Mouse (Mus musculus) kidney, adult 18-20 months (tissue): ENCODE measurements at regions not wholly inside any gene's neighbourhood (a gene's known extent, or its start where the extent isn't known, plus 50 kb on each side); places are given as distances from the start of the nearest gene placed in this dataset.

Experiments used
- DNase-seq: peaks from one replicate; pipeline ENCODE4 v3.0.0; 2021

DNA sequence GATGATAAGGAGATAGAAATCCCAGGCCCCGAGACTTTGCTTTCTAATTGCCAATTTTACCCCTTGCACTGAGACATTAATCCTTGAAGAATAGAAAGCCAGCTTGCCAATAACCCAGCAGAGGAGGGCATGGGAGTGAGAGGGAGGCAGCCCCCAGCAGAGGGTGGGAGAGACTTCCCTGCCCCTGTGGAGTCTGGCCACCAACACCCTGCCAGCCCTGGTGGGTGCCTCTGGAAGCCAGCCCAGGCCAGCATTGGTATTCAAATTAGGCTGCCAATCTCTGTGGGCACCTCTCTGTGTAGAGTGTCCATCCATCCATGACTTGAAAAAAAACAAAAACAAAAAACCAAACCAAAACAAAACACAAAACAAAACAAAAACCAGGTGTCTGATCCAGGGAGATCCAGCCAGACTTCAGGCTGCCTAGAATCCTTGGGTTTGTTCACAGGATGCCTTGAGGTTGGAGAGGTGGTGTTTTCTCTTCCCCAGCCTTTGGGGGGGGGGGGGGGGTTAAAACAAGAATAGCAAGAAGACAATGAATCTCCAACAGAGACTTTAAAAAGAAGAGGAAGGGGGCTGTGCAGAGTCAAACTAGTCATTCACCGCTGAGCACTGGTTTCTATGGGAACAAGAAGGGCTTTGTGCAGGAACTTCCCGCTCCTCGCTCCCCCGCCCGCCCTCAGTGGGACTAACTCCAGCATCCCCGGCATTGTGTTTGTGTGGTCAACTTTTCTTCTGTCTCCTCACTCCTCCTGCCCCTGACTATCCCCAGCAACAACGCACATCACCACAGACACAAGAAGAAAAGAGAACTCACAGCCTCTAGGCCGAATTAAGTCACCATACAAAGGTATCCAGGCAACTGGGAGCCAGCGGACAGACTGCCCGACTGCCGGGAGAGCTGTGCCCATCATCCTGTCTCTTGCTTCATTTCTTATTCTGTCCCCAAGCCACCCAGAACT is 236.3 kb upstream of the Pabpc6 start:
- DNase-seq: no peak

DNA sequence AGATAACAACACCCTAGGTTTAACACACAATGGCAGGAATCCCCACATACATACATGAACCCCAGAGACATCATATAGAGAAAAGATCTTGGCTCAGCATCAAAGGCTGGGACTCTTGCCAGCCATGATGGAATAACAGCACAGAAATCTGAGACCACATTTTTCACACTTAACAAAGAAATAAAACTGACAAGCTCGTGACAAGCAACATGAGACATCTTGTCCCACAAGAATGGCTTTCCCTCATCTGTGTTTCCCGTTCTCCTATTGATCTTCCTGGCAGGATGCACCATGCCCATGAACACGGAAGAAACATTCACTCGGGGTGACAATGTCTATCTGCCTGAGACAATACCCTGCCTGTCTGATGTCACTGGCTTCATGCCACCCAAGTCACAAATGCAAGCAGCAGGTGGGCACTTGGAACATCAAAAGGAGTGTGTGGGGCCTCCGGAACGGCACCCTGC is 235.0 kb upstream of the Pabpc6 start:
- no peak for DNase-seq

DNA sequence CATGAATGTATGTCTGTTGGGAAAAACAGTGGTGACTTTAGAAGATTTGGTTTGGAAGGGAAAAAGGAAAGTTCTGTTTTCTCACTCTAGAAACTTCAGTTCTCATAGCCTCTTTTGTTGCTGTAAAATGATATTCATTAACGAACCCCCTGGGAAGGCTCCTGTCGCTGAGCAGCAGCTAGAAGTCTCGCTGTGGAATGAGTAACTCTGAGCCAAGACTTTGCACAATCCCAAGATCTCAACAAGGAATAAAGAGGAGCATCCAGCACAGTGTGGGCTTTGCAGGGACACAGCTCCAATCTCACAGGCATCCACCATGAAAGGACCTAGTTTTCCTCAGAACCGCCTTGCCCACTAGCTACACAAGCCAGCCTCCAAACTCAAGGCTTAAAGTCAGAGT is 233.8 kb upstream of the Pabpc6 start:
- no peak for DNase-seq

DNA sequence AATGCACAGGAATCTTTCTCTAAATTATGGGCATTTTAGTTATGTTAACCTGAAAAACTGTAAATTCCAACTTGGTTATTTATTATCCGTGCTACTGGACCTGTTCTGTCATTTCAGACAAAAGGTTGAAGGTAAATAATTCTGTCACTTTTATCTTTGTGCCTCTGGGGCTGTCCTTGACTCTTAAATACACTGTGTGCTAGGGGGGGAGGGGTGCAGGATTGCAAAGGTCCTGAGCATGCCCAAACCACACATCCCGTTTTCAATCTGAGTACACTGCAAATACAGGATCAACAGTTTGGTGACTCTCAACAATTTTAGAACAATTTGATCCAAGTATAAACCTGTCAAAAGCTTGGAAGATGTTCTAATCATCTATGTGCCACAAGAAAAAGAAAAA is 227.4 kb upstream of the Pabpc6 start:
- DNase-seq: no peak

DNA sequence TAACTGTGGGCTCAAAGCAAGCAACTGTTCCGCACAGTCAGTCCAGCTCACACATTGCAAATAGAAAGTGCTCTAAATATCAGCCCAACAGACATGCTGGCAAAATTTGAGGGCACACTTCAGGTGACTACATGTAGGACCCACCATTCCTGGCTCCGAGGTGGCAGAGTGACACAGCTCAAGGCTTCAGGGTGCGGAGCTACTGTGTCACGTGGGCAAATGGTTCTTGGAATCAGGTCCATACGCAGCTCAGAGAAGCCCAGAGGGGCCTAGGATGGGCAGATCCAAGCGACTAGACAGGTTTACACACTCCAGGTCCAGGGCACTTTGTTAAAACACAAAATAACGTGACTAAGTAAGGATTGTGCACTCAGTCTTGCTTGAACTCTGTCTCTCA is 226.2 kb upstream of the Pabpc6 start:
- DNase-seq: peak; percentile 49

DNA sequence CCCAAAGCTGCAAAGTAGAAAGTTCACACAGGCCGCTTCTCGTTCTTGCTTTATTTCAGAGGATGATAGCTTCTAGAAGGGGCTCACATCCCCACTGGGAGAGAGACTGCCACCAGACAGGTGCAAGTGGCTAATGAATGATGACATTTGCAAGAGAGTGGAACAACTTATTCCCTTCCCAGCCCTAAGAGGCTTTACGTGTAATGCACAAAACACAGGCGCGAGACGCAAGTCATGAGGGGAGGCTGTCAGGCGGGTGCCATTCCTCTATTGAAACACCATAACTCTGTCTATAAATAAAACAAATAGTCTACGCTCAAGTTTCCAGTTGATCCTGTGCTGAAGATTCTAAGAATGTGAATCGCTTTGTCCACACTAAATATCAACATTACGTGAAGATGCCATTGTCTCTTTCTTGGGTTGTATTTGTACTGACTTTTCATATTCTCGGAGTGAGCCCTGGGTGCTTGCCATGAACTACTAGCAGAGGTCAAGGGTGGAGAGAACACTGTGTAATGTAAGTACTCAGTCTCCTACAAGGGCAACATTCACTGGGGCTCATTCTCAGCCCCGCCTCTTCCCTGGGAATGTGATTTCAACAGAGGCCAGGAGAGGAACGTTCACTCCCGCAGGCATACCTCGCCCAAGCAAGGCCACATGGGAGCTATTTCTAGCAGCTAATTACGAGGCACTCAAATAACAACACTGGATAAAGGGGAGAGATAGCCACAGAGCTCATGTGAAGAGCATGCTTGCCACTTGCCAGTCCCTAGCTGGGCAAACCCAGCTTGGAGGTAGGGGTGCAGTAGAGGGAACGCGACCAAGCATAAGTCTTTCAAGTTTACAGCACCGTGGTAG is 225.5 kb upstream of the Pabpc6 start:
- DNase-seq: peak; percentile 68

DNA sequence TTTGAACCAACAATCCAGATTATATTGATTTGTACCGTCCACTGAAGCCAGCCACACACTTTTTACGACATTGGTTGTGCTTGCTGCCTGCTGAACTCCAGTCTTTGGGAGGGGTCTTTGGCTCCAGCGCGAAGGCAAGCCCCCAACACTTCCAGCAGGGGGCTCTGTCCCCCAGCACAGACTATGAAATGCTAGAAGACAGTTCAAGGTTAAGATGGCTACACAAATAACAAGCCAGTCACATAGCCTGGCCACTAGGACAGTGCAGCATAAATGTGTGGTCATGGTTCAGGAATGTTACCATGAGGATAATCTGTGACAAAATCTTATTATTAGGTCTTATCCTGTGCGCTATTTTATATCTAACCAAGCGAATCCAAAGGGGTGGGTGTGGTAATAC is 224.4 kb upstream of the Pabpc6 start:
- DNase-seq: peak; percentile 23

DNA sequence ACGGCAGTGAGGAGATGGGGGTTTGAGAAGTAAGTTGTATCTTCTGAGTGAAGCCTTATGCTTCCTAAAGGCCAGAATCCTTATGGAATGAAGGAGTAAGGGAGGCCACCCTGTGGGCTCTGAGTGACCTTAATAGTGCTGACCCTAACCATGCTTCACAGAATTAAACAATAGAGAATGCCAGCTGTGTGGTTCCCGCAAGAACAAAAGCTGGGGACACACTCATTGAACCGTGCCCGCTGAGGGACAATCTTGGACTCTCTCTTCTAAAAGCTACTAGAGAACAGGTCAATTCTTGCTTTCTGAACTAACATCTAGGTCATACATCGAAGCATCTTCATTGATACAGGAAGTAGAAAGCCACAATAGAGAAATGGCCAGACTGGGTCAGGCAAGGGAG is 223.3 kb upstream of the Pabpc6 start:
- DNase-seq: no peak

DNA sequence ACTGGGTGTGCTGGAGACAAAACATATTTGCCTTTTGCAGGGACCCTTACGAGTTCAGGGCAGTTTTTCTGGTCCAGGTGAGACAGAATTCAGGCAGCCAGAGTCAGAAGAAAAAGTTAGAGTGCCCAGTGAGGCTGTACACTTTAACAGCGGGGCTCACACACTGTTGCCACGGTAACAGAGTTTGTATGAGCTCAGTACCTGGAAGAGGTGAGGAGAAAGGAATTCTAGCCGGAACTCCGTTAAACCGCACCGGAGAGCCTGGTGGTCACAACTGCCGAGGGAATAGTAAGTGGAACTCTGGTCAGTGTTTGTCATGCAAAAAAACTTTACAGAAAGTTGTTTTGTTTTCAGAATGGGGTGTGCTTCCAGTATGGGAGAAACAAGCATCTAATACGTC is 222.6 kb upstream of the Pabpc6 start:
- DNase-seq: no peak

DNA sequence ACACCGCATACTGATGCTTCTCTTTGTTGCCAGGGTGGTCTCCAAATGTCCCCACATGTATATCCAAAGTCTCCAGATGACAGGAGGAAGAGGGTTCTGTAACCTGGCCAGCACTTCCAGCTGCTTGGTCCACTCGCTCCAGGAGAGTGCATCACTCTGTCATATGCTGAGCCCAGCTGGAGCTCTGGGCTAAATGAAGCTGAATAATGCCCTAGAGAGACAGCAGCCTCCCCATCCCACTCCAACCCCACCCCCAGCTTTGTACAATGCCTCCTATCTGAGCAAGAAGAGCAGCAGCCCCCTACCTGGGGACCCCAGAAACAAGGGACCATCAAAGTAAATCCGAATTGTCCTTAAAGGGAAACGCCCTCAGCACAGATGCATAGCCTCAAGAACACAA is 219.0 kb upstream of the Pabpc6 start:
- no peak for DNase-seq

DNA sequence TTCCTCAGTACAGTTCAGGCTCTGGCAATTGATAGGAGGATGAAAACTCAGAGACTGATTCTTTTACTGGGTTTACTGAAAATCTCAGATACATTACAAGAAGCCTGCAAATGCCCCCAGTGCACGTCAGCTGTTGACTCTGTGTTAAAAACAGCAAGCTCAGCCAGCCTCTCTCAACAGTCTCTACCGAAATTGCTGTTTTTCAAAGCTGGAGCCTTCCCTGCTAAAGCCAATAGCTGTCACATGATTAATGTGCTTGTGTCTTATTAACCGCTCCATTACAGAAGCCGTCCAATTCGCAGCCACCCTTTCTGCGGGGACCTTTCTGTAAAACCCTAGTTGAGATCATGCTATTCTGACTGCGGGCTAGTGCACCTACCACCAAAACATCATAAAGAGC is 215.6 kb upstream of the Pabpc6 start:
- no peak for DNase-seq

DNA sequence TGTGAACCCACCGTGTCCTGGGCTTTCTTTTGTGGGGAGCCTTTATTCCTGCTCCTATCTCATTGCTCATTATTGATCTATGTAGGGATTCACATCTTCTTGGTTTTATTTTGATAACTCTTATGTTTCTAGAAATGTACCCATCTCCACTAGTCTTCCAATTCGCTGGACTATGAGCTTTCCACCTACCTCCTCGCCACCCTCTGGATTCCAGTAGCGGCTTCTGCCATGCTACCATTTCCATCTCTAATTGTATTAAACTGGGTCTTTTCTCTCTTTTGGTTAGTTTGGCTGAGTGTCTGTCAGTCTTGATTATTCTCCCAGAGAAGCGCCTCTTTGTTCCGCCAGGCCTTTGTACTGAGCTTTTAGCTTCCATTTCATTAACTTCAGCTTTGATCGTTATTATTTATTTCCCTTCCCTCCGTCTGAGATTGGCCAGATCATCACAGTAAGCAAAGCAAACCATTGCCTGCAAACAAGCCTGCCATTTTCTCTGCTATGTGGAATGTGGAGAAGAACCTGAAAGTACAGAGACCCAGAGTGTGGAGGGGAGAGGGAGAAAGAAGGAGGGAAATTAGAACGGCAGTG is 213.2 kb upstream of the Pabpc6 start:
- no peak for DNase-seq

DNA sequence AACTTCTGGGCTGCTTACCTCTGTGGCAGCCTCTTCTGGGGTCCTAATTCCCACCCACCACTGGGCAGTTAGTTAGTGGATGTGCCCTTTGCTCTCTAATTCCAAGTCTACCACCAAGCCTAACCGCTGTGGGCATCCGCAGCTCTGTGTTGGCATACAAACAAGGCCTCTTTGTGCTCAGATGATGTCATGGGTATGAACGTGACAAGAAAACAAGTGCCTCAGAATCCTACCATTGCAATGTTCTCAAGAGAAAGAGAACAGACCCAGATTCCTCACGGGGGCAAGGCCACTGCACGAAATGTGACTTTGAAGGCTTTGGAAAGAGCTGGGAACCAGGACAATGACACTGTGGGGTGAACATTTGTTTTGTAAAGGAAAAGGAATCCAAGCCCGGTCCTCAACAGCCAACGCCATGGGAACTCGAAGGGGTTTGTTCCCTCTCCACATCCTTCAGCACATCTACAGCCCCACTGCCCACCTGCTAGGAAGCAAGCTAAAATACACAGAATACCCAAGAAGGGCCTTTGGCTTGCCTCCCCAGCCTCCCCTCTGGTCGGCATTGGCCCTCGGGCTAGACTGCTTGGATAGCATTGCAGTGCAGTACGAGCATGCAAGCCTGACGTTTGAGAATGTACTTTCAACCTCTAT is 210.2 kb upstream of the Pabpc6 start:
- no peak for DNase-seq

DNA sequence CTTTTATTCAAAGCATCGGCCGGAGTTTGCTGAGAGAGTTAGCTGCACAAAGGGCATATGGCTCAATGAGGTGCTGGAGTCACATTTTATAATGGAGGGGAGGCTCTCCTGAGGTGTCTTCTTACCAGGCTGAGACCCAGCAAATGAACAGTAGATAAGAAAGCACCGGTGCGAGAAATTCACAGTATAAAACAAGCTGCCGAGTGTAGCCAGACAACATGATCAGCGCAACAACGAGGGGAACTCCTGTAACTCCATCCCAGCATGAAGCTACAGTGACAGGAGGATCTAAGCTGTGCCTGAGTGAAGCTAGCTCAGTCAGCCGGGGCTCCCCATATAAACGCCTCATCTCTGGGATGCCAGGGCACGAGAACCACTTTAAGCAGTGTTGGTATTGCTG is 204.2 kb upstream of the Pabpc6 start:
- no peak for DNase-seq

DNA sequence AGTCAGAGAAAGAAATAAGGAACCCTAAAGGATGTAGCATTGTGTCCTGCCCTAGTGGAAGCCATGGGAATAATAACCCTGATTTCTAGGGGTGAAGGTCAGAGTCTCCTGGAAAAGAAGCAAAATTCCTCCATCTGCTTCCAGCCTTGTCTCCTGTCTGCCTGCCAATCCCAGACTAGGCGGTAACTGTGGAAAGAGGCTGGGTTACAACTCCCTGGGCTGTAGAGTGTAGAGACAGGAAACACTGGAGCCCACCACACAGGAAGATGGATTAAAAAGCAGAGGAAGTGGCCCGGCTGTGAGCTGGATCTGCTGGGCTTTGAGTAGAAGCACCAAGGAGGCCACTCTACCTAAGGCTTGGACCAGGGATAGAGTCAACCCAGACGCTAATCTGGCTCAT is 200.7 kb upstream of the Pabpc6 start:
- no peak for DNase-seq

DNA sequence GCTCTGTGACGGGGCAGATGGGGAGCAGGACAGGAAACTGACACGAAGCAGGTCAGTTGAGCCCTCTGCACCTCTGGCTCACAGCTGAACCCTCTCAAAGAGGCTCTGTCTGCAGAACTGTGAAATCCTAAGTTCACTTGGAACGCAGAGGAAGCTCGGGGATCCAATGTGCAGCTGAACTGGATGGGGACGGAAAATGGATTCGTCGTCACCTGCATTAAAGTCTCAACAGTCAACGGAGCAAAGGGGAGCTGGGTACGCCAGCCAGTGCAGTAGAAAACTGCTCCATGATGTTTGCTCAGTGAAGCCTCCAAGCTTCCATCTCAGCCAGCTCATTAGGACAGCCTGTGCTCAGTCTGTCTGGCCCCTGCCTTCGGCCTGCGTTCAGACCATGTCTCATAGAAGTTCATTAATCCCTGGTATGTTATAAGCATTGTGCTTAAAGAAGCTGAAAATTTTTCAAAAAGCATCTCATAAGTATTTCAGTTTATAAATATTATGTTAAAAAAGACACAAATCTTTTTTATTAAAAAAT is 199.3 kb upstream of the Pabpc6 start:
- no peak for DNase-seq

DNA sequence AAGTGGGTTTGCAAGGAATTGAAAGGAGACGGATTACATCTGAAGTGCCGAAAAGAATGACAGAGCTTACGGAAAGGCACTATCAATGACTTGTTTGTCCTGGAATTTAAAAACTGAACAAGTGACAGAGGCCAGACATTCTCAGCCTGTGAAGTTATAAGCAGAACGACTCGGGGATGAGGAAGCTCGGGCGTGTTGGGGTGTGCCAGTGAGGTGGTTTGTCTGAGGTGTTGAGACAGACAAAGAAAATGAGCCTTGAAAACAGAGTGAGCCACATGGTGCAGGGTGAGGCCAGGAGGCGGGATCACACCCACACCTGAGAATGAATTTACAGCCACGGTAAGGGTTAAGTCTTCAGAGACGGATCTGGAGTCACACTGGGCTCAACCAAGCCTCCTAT is 194.7 kb upstream of the Pabpc6 start:
- DNase-seq: no peak

DNA sequence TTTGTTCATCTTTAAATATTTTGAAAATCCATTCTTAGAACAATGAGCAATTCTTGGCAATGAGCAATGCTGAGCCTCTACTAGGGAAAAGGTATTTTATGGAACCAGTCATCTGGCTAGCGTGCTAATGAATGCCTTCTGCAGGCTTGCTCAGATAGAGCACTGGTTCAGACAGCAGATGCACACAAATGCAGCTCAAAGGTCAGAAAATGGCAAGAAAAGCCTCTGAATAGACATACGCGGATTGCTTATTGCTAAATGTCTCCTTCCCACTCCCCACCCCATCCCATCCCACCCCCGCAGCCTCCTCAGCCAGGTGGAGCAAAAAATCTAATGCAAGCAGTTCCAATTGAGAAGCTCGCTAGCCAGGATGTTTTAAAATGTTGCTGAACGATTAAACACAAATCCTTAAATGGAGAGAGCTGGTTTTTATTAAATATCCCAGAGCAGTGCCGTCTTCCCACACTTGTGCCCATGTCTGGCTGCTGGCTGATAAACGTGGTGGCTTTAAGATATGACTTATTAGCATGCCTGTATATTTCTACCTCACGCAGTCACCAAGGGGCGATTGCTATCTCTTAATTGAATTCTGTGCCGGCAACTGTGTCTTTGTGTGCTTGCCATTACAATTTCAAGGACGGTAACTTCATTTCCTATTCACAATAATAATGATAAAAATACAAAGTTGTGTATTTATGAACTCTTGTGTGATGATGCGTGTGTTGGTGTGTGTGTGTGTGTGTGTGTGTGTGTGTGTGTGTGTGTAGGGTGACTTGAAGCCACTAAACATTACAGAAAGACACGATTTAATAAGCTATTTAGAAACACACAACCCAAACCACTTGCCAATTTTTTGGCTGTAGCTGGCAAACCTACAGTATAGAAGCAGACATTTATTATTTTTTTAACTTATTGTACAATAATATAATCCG is 192.7 kb upstream of the Pabpc6 start:
- DNase-seq: no peak

DNA sequence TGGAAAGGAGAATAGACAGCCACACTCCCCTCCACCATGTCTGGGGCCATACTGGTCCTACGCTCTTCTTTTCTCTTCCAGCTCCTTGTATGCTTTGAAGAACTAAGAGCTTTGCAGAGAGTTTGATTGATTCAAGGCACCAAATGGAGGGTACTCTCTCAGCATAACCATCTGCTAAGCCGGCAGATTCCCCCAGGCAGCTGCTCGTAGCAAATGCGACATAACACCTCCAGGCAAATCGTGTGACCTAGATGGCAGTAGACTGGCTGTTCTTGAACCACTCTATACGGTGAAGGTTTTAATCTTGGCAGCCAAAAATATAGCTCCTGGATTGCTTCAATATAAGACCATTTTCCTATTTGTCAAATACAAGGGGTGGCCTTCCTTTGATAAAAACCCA is 191.8 kb upstream of the Pabpc6 start:
- DNase-seq: no peak

DNA sequence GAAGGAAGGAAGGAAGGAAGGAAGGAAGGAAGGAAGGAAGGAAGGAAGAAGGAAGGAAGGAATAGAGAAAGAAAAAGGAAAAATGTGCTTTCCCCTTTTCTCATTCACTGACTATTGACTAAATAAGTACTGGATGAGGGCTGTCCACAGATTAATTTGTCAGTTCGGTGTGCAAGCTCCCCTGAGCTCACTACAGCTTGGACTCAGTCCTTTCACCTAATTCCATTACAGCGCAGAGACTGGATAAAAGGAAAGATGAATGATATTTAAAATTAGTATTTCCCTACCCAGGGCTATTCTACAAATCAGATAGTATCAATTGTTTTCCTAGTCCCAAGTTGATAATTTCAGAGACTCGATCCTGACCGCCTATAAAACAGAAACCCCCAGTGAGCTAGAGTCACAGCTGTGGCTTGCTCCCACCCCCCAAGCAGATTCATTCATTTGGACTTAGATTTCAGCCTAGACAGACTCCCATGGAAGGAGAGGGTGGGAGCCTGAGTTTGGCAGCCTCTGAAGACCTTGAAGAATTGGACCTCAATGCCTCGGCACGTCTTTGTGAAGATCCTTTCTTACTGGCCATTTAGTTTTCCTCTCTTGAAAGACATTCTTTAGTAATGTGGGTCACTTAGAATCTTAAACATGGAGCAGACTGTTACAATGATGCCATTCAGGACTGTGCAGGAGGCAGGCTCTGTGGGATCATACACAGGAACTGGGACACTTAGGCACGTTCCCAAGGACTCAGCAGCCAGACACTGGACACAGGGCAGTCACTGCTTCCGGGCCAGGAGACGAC is 179.2 kb upstream of the Pabpc6 start:
- DNase-seq: no peak
